Mouse (Mus musculus): ENCODE measurements around the gene Psma2. TPM values are rescaled to one million over a fixed set of nuclear protein-coding genes. Genes with fewer than 3 reads are reported as not detected.

The Psma2 gene
- 243 and 244 TPM in 2 replicates for polyA plus RNA-seq (2014; fragmentation: Nextera tagmentation; extraction: Ambion mirVana)

GRCm38 (mm10) chr13:14612926-14613529 lies at the start of gene Psma2, which contains the start of gene Mrpl32:
TSS of gene Psma2 (plus strand) at chr13:14613240.
TSS of gene Mrpl32 (minus strand) at chr13:14613165.
- Histone ChIP-seq H3K27ac (replicated peaks; ENCODE audit: low read depth, low read length) (no peak within 1 kb of the TSS), H3K36me3 (replicated peaks; ENCODE audit: control insufficient read depth, insufficient read depth, low read depth, low read length) (peaks cover 3% of the 10 kb centered on the region)
- under 1% methylated on average over 42 of the region's 42 CpGs for WGBS

GRCm38 (mm10) chr13:14574128-14574527 lies 38.9 kb upstream of the Psma2 start:
- Histone ChIP-seq H3K4me2 (ENCODE audit: low read depth, low read length) (no peak overlapping the region), H3K9ac (replicated peaks; ENCODE audit: low read length) (no peak overlapping the region), H3K9me3 (replicated peaks; ENCODE audit: control insufficient read depth, low read length) (no peaks in the 10 kb centered on the region; the same call in 1 of the 2 replicates), H3K4me1 (ENCODE audit: control insufficient read depth, insufficient read depth, low read length) (no peaks in the 10 kb centered on the region), H3K36me3 (replicated peaks; ENCODE audit: control insufficient read depth, insufficient read depth, low read depth, low read length) (no peaks in the 10 kb centered on the region), H3K4me3 (ENCODE audit: low read depth, low read length) (no peak overlapping the region), H3K27ac (replicated peaks; ENCODE audit: low read depth, low read length) (no peak overlapping the region), H3K27me3 (ENCODE audit: control insufficient read depth, insufficient read depth, low read length) (no peaks in the 10 kb centered on the region)
- no peak for ATAC-seq (replicated peaks; ENCODE audit: insufficient number of reproducible peaks, low FRiP score, low TSS enrichment, low read depth)
- DNase-seq (ENCODE audit: low spot score) = no peak

More at GRCm38 (mm10) chr13:14612926-14613529, at the start of gene Psma2, which contains the start of gene Mrpl32:
- Histone ChIP-seq H3K9me3 (replicated peaks; ENCODE audit: control insufficient read depth, low read length) (no peaks in the 10 kb centered on the region), H3K4me2 (ENCODE audit: low read depth, low read length) (peak within 1 kb of the TSS; percentile 50), H3K4me3 (ENCODE audit: low read depth, low read length) (peak within 1 kb of the TSS; percentile 87), H3K27me3 (ENCODE audit: control insufficient read depth, insufficient read depth, low read length) (no peaks in the 10 kb centered on the region), H3K4me1 (ENCODE audit: control insufficient read depth, insufficient read depth, low read length) (no peaks in the 10 kb centered on the region), H3K9ac (replicated peaks; ENCODE audit: low read length) (peak within 1 kb of the TSS; percentile 90)
- ATAC-seq (replicated peaks; ENCODE audit: insufficient number of reproducible peaks, low FRiP score, low TSS enrichment, low read depth) (peak; percentile 99), DNase-seq (ENCODE audit: low spot score) (peak; percentile 99)

- no peaks in the 10 kb centered on the region for H3K4me1 ChIP-seq (ENCODE audit: control insufficient read depth, insufficient read depth, low read length)
- H3K27ac ChIP-seq (replicated peaks; ENCODE audit: low read depth, low read length) = no peak overlapping the region
- DNase-seq (ENCODE audit: low spot score) (no peak), ATAC-seq (replicated peaks; ENCODE audit: insufficient number of reproducible peaks, low FRiP score, low TSS enrichment, low read depth) (no peak)
- H3K36me3 ChIP-seq (replicated peaks; ENCODE audit: control insufficient read depth, insufficient read depth, low read depth, low read length) = no peaks in the 10 kb centered on the region
- H3K4me3 ChIP-seq (ENCODE audit: low read depth, low read length) = no peak overlapping the region
- H3K4me2 ChIP-seq (ENCODE audit: low read depth, low read length) = no peak overlapping the region
- no peak overlapping the region for H3K9ac ChIP-seq (replicated peaks; ENCODE audit: low read length)
- H3K9me3 ChIP-seq (replicated peaks; ENCODE audit: control insufficient read depth, low read length) = no peaks in the 10 kb centered on the region
- H3K27me3 ChIP-seq (ENCODE audit: control insufficient read depth, insufficient read depth, low read length) = no peaks in the 10 kb centered on the region
- 88% methylated on average over 3 of the region's 3 CpGs for WGBS
Observed at GRCm38 (mm10) chr13:14580392-14580791, 32.6 kb upstream of the Psma2 start.

GRCm38 (mm10) chr13:14602744-14603143 lies 10.3 kb upstream of the Psma2 start:
- no peak for DNase-seq (ENCODE audit: low spot score)
- Histone ChIP-seq H3K27me3 (ENCODE audit: control insufficient read depth, insufficient read depth, low read length) (no peaks in the 10 kb centered on the region), H3K9me3 (replicated peaks; ENCODE audit: control insufficient read depth, low read length) (no peaks in the 10 kb centered on the region), H3K4me3 (ENCODE audit: low read depth, low read length) (no peak overlapping the region), H3K4me1 (ENCODE audit: control insufficient read depth, insufficient read depth, low read length) (no peaks in the 10 kb centered on the region), H3K36me3 (replicated peaks; ENCODE audit: control insufficient read depth, insufficient read depth, low read depth, low read length) (no peaks in the 10 kb centered on the region), H3K4me2 (ENCODE audit: low read depth, low read length) (no peak overlapping the region), H3K27ac (replicated peaks; ENCODE audit: low read depth, low read length) (no peak overlapping the region), H3K9ac (replicated peaks; ENCODE audit: low read length) (no peak overlapping the region)
- ATAC-seq (replicated peaks; ENCODE audit: insufficient number of reproducible peaks, low FRiP score, low TSS enrichment, low read depth) = no peak
- WGBS = 90% methylated on average over 2 of the region's 2 CpGs

GRCm38 (mm10) chr13:14607616-14608015 lies 5.4 kb upstream of the Psma2 start:
- no peaks in the 10 kb centered on the region for H3K9me3 ChIP-seq (replicated peaks; ENCODE audit: control insufficient read depth, low read length)
- no peak overlapping the region for H3K4me3 ChIP-seq (ENCODE audit: low read depth, low read length)
- ATAC-seq (replicated peaks; ENCODE audit: insufficient number of reproducible peaks, low FRiP score, low TSS enrichment, low read depth) (no peak), DNase-seq (ENCODE audit: low spot score) (no peak)
- no peaks in the 10 kb centered on the region for H3K4me1 ChIP-seq (ENCODE audit: control insufficient read depth, insufficient read depth, low read length)
- peaks cover 3% of the 10 kb centered on the region; the same call in 1 of the 2 replicates for H3K36me3 ChIP-seq (replicated peaks; ENCODE audit: control insufficient read depth, insufficient read depth, low read depth, low read length)
- no peaks in the 10 kb centered on the region for H3K27me3 ChIP-seq (ENCODE audit: control insufficient read depth, insufficient read depth, low read length)
- no peak overlapping the region for H3K4me2 ChIP-seq (ENCODE audit: low read depth, low read length)
- no peak overlapping the region for H3K27ac ChIP-seq (replicated peaks; ENCODE audit: low read depth, low read length)
- no peak overlapping the region for H3K9ac ChIP-seq (replicated peaks; ENCODE audit: low read length)

GRCm38 (mm10) chr13:14612463-14612862 lies 577 bp upstream of the Psma2 start:
- Histone ChIP-seq H3K36me3 (replicated peaks; ENCODE audit: control insufficient read depth, insufficient read depth, low read depth, low read length) (peaks cover 3% of the 10 kb centered on the region; the same call in 1 of the 2 replicates), H3K9ac (replicated peaks; ENCODE audit: low read length) (peak overlapping the region; percentile 80), H3K4me2 (ENCODE audit: low read depth, low read length) (peak overlapping the region; percentile 50), H3K9me3 (replicated peaks; ENCODE audit: control insufficient read depth, low read length) (no peaks in the 10 kb centered on the region), H3K27ac (replicated peaks; ENCODE audit: low read depth, low read length) (no peak overlapping the region), H3K4me1 (ENCODE audit: control insufficient read depth, insufficient read depth, low read length) (no peaks in the 10 kb centered on the region), H3K27me3 (ENCODE audit: control insufficient read depth, insufficient read depth, low read length) (no peaks in the 10 kb centered on the region), H3K4me3 (ENCODE audit: low read depth, low read length) (peak overlapping the region; percentile 87)
- DNase-seq (ENCODE audit: low spot score) (peak; percentile 3), ATAC-seq (replicated peaks; ENCODE audit: insufficient number of reproducible peaks, low FRiP score, low TSS enrichment, low read depth) (peak; percentile 60)
- 6% methylated on average over 10 of the region's 10 CpGs for WGBS

- Histone ChIP-seq H3K9ac (replicated peaks; ENCODE audit: low read length) (peak overlapping the region; percentile 90), H3K27me3 (ENCODE audit: control insufficient read depth, insufficient read depth, low read length) (no peaks in the 10 kb centered on the region), H3K27ac (replicated peaks; ENCODE audit: low read depth, low read length) (no peak overlapping the region), H3K4me3 (ENCODE audit: low read depth, low read length) (peak overlapping the region; percentile 87), H3K4me2 (ENCODE audit: low read depth, low read length) (peak overlapping the region; percentile 41), H3K4me1 (ENCODE audit: control insufficient read depth, insufficient read depth, low read length) (no peaks in the 10 kb centered on the region), H3K9me3 (replicated peaks; ENCODE audit: control insufficient read depth, low read length) (no peaks in the 10 kb centered on the region), H3K36me3 (replicated peaks; ENCODE audit: control insufficient read depth, insufficient read depth, low read depth, low read length) (peaks cover 3% of the 10 kb centered on the region)
- under 1% methylated on average over 9 of the region's 9 CpGs for WGBS
- ATAC-seq (replicated peaks; ENCODE audit: insufficient number of reproducible peaks, low FRiP score, low TSS enrichment, low read depth) = no peak
- DNase-seq (ENCODE audit: low spot score) = no peak
Observed at GRCm38 (mm10) chr13:14613553-14613952, 513 bp downstream of the Psma2 start.

- Histone ChIP-seq H3K9me3 (replicated peaks; ENCODE audit: control insufficient read depth, low read length) (no peaks in the 10 kb centered on the region), H3K9ac (replicated peaks; ENCODE audit: low read length) (no peak overlapping the region), H3K27ac (replicated peaks; ENCODE audit: low read depth, low read length) (no peak overlapping the region), H3K4me1 (ENCODE audit: control insufficient read depth, insufficient read depth, low read length) (no peaks in the 10 kb centered on the region), H3K27me3 (ENCODE audit: control insufficient read depth, insufficient read depth, low read length) (no peaks in the 10 kb centered on the region), H3K36me3 (replicated peaks; ENCODE audit: control insufficient read depth, insufficient read depth, low read depth, low read length) (no peaks in the 10 kb centered on the region; the same call in none of the 2 replicates), H3K4me3 (ENCODE audit: low read depth, low read length) (no peak overlapping the region), H3K4me2 (ENCODE audit: low read depth, low read length) (no peak overlapping the region)
- peak; percentile 79 for DNase-seq (ENCODE audit: low spot score)
- WGBS = 49% methylated on average over 2 of the region's 2 CpGs
- ATAC-seq (replicated peaks; ENCODE audit: insufficient number of reproducible peaks, low FRiP score, low TSS enrichment, low read depth) = no peak
Observed at GRCm38 (mm10) chr13:14618724-14619123, 5.7 kb downstream of the Psma2 start.

Data from embryonic facial prominence, embryonic 11.5 days (tissue).